Mouse (Mus musculus): ENCODE results near the gene Arsb. TPM values are rescaled to one million over a fixed set of nuclear protein-coding genes. Genes with fewer than 3 reads are reported as not detected.

Gene Arsb
- total and polyA plus RNA-seq, 2 experiments = 7.3 to 19.1 TPM

DNA sequence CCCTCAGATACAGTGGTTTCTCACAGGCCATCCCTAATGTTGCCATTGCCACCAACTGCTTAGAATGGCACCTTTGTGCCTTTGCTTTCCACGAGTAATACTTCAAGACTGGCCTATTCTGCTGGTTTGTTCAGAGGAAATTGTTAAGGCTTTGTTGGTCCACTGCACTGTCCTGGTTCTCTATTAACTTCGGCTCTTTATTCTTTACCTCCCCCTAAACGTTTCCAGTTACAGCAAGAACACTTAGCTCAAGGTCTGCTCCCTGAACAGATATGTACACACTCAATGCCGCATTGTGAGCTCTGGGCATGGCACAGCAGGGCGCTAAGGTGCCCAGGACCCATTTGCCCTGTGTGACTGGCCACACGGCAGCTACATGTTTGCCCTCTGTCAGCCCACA, 119.8 kb downstream of the Arsb start:
- no peak overlapping the region for H3K4me3 ChIP-seq (ENCODE audit: insufficient read depth, low read depth, low read length)
- H3K27me3 ChIP-seq (ENCODE audit: control insufficient read depth, insufficient read depth, low read length) = no peaks in the 10 kb centered on the region
- no peak overlapping the region for H3K27ac ChIP-seq (replicated peaks; ENCODE audit: insufficient read depth, low read depth, low read length)
- no peaks in the 10 kb centered on the region for H3K36me3 ChIP-seq (ENCODE audit: control insufficient read depth, insufficient read depth, low read length)
- peaks cover 11% of the 10 kb centered on the region for H3K4me1 ChIP-seq (ENCODE audit: control insufficient read depth, insufficient read depth, low read length)
- no peak overlapping the region for H3K9ac ChIP-seq (ENCODE audit: low read depth, low read length)
- TF ChIP-seq POLR2A (IDR thresholded peaks at IDR 0.05; ENCODE audit: extremely low read depth, insufficient read depth, low read length) (no peak), CTCF (IDR thresholded peaks at IDR 0.05; ENCODE audit: low read depth, low read length) (no peak)
- no peaks in the 10 kb centered on the region for H3K79me2 ChIP-seq (ENCODE audit: control insufficient read depth, insufficient read depth, low read length)
- WGBS = 64% methylated on average over 6 of the region's 6 CpGs
- no peak for DNase-seq (ENCODE audit: extremely low read depth, low read depth, low spot score)

DNA sequence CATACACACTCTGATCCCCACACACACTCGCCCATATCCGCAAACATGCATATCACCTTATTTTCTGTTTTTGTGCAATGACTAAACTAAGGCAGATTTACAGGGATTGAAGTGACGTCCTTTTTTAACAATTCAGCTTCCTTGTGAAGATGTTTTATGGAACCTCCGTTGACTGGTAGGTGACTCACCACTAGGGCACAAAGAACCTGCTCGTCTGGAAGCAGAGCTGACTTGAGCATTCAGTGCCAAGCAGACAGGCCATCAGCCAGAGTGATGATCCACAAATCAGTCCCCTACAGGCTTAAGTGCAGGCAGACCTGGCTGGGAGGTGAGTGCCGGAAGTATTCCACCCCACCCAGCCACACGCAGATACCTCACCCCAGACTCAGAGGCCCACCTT, 120.7 kb downstream of the Arsb start:
- no peak for TF ChIP-seq POLR2A (IDR thresholded peaks at IDR 0.05; ENCODE audit: extremely low read depth, insufficient read depth, low read length)
- TF ChIP-seq CTCF (IDR thresholded peaks at IDR 0.05; ENCODE audit: low read depth, low read length) = no peak
- Histone ChIP-seq H3K4me3 (ENCODE audit: insufficient read depth, low read depth, low read length) (no peak overlapping the region), H3K36me3 (ENCODE audit: control insufficient read depth, insufficient read depth, low read length) (no peaks in the 10 kb centered on the region), H3K79me2 (ENCODE audit: control insufficient read depth, insufficient read depth, low read length) (no peaks in the 10 kb centered on the region), H3K9ac (ENCODE audit: low read depth, low read length) (no peak overlapping the region), H3K4me1 (ENCODE audit: control insufficient read depth, insufficient read depth, low read length) (peaks cover 11% of the 10 kb centered on the region), H3K27me3 (ENCODE audit: control insufficient read depth, insufficient read depth, low read length) (no peaks in the 10 kb centered on the region), H3K27ac (replicated peaks; ENCODE audit: insufficient read depth, low read depth, low read length) (no peak overlapping the region)
- DNase-seq (ENCODE audit: extremely low read depth, low read depth, low spot score) = no peak
- WGBS = 95% methylated on average over 7 of the region's 7 CpGs

DNA sequence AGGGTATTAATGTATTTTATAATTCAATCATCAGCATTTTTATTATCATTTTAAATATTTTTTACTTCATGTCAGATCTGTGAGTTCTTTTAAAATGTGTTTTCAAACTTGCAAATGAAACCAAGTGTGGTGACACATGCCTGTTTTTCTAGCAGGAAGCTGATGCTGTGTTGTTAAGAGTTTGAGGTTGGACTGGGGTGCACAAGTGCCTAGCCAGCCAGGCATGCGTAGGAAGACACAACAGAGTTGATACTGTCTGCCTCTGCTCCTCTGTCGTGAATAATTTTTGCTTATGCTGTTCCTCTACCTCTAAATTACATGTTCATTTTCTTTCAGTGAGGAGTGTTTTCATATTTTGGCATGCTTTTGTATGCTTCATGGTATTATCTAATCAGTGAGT, 122.7 kb downstream of the Arsb start:
- DNase-seq (ENCODE audit: extremely low read depth, low read depth, low spot score) = no peak
- Histone ChIP-seq H3K9ac (ENCODE audit: low read depth, low read length) (no peak overlapping the region), H3K27me3 (ENCODE audit: control insufficient read depth, insufficient read depth, low read length) (no peaks in the 10 kb centered on the region), H3K36me3 (ENCODE audit: control insufficient read depth, insufficient read depth, low read length) (no peaks in the 10 kb centered on the region), H3K4me1 (ENCODE audit: control insufficient read depth, insufficient read depth, low read length) (peaks cover 7% of the 10 kb centered on the region), H3K27ac (replicated peaks; ENCODE audit: insufficient read depth, low read depth, low read length) (no peak overlapping the region), H3K4me3 (ENCODE audit: insufficient read depth, low read depth, low read length) (no peak overlapping the region), H3K79me2 (ENCODE audit: control insufficient read depth, insufficient read depth, low read length) (no peaks in the 10 kb centered on the region)
- WGBS = 77% methylated on average over 2 of the region's 2 CpGs
- no peak for TF ChIP-seq POLR2A (IDR thresholded peaks at IDR 0.05; ENCODE audit: extremely low read depth, insufficient read depth, low read length)

GRCm38 (mm10) chr13:93895430-93895829, 124.0 kb downstream of the Arsb start:
- no peaks in the 10 kb centered on the region for H3K27me3 ChIP-seq (ENCODE audit: control insufficient read depth, insufficient read depth, low read length)
- H3K9ac ChIP-seq (ENCODE audit: low read depth, low read length) = no peak overlapping the region
- DNase-seq (ENCODE audit: extremely low read depth, low read depth, low spot score) = no peak
- WGBS = 89% methylated on average over 2 of the region's 2 CpGs
- no peak overlapping the region for H3K4me3 ChIP-seq (ENCODE audit: insufficient read depth, low read depth, low read length)
- TF ChIP-seq POLR2A (IDR thresholded peaks at IDR 0.05; ENCODE audit: extremely low read depth, insufficient read depth, low read length) (no peak), CTCF (IDR thresholded peaks at IDR 0.05; ENCODE audit: low read depth, low read length) (no peak)
- H3K4me1 ChIP-seq (ENCODE audit: control insufficient read depth, insufficient read depth, low read length) = peaks cover 2% of the 10 kb centered on the region; the same call in 1 of the 2 replicates
- no peaks in the 10 kb centered on the region for H3K79me2 ChIP-seq (ENCODE audit: control insufficient read depth, insufficient read depth, low read length)
- no peak overlapping the region for H3K27ac ChIP-seq (replicated peaks; ENCODE audit: insufficient read depth, low read depth, low read length)
- no peaks in the 10 kb centered on the region for H3K36me3 ChIP-seq (ENCODE audit: control insufficient read depth, insufficient read depth, low read length)

DNA sequence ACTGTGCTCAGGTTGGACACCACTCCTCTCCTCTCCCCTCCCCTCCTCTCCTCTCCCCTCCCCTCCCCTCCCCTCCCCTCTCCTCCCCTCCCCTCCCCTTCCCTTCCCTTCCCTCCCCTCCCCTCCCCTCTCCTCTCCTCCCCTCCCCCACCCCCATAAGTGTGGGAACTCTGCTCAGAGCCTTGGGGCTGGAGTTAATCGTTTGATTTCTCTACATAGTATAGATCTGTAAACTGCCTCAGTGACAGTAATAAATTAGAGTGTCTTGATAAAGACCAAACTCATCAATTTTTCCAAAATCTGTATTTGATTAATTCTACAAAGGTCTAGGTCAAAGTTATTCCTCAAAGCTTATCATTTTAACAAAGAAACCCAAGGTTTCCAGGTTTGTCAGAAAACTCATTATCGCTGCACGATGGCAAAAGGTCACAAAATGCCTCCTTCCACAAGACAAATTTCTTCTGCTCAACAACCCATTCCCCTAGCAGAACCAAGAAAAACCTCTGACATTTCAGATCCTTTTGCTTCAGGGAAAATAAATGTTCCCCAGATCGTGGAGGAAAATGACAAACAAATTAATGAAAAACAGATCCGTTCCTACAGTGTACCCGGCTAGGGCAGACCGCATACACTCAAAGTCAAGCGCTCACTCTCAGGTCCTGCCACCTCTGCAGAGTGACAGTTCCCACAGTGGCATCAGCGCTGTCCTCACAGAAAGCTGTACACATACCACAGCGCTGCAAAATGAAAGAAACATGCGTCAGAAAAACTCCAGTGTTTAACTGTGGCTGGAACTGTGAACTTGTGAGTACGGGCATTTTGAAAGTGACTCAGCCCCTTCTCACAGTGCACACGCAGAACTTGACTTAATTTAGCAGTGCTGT, 126.8 kb downstream of the Arsb start:
- DNase-seq (ENCODE audit: extremely low read depth, low read depth, low spot score) = no peak
- Histone ChIP-seq H3K36me3 (ENCODE audit: control insufficient read depth, insufficient read depth, low read length) (no peaks in the 10 kb centered on the region), H3K27me3 (ENCODE audit: control insufficient read depth, insufficient read depth, low read length) (no peaks in the 10 kb centered on the region), H3K27ac (replicated peaks; ENCODE audit: insufficient read depth, low read depth, low read length) (no peak overlapping the region), H3K4me3 (ENCODE audit: insufficient read depth, low read depth, low read length) (no peak overlapping the region), H3K9ac (ENCODE audit: low read depth, low read length) (no peak overlapping the region), H3K79me2 (ENCODE audit: control insufficient read depth, insufficient read depth, low read length) (no peaks in the 10 kb centered on the region), H3K4me1 (ENCODE audit: control insufficient read depth, insufficient read depth, low read length) (no peaks in the 10 kb centered on the region)
- WGBS = 83% methylated on average over 13 of the region's 13 CpGs
- TF ChIP-seq POLR2A (IDR thresholded peaks at IDR 0.05; ENCODE audit: extremely low read depth, insufficient read depth, low read length) (no peak), CTCF (IDR thresholded peaks at IDR 0.05; ENCODE audit: low read depth, low read length) (no peak)
